Mouse (Mus musculus): Measurements from ENCODE around the gene Ldha. TPM values are rescaled to one million over a fixed set of nuclear protein-coding genes. Genes with fewer than 3 reads are reported as not detected.
"Not testable (repeated sequence)": the region's sequence is repeated elsewhere in the genome, so short reads cannot be mapped to it uniquely, and the experiment has no call there.

The Ldha gene
- total RNA-seq (2021) = 100 to 1,000 TPM; 439 to 878 TPM
- long read RNA-seq, experiment 1, transcript Ldha-202 (8 exons, 1,588 nt) = major isoform, 1,364 of 1,412 reads
- long read RNA-seq, experiment 1, transcript Ldha-210 (8 exons, 1,815 nt) = minor isoform, 7 of 1,412 reads
- long read RNA-seq, experiment 1, partial matches to known transcripts = 25 of 1,412 reads
- long read RNA-seq, experiment 1, other reads (novel, unspliced or antisense) = 16 of 1,412 reads
- long read RNA-seq, experiment 2, transcript Ldha-202 (8 exons, 1,588 nt) = major isoform, 1,469 of 1,643 reads
- long read RNA-seq, experiment 2, partial matches to known transcripts = 150 of 1,643 reads
- long read RNA-seq, experiment 2, other reads (novel, unspliced or antisense) = 23 of 1,643 reads

- no peak for DNase-seq (ENCODE audit: low spot score in 2 of 2)
Measured at GRCm38 (mm10) chr7:46840787-46841525, at the start of gene Ldha. Ldha (plus strand) TSS chr7:46841475.

DNA sequence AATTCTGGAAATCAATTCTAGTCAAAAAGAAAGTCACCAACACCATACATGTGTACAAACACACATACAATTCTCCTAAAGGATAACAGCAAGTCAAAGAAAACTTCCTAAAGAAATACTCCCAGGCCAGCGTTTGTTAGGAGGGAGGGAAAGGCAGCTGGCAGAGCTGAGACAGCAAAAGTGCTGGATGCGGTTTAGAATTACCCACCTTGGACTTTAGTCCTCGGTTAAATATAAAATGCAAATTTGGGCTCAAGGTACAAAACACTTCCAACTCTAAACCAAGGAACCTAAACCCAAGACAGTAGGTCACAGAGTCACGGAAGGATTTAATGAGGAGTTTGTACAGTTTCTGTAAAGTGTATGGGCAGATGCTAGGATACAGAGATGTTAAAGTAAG is 47.4 kb upstream of the Ldha start:
- no peak for DNase-seq (ENCODE audit: low spot score in 2 of 2)

- DNase-seq (ENCODE audit: low spot score in 2 of 2) = peak; percentile 98 to 99
Measured at GRCm38 (mm10) chr7:46795287-46796205, 45.7 kb upstream of the Ldha start, which contains the start of the genes Hps5 and Gtf2h1. Hps5 (minus strand) TSS chr7:46796064. Gtf2h1 (plus strand) TSS chr7:46796103.

GRCm38 (mm10) chr7:46796206-46796679 is 45.0 kb upstream of the Ldha start:
- no peak for DNase-seq (ENCODE audit: low spot score in 2 of 2)

DNA sequence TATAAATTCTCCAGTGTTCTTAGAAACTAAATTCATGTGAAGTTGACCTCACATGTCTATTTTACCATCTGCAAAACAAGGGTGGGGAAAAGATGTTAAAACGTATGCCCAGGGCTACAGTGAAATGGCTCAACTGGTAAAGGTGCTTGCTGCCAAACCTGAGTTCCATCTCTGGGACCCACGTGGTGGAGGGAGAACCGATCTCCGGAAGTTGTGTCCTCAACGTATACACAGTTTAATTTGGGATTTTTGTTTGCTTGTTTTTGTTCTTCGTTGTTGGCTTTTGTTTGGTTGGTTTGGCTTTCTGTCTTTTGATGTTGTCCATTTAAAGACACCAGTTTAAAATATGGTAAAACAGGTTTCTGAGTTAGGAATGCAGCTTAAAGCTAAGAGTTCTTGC is 44.5 kb upstream of the Ldha start:
- no peak for DNase-seq (ENCODE audit: low spot score in 2 of 2)

DNA sequence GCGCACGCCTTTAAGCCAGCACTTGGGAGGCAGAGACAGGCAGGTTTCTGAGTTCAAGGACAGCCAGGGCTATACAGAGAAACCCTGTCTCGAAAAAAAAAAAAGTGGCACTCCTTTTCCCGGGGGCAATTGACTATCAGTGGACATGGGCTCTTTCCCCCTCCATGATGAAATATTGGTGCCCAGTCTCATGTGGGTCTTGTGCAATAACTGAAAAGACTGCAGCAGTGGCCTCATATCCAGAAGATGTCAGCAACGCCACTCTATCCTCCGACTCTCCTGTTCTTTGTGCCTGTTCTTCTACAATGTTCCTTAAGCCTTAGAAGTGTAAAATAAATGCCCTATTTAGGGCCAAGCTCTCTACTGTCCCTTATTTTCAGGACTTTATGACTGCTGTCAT is 30.9 kb upstream of the Ldha start:
- no peak for DNase-seq (ENCODE audit: low spot score in 2 of 2)

- no peak for DNase-seq (ENCODE audit: low spot score in 2 of 2)
Measured at GRCm38 (mm10) chr7:46814012-46814411, 27.3 kb upstream of the Ldha start.

GRCm38 (mm10) chr7:46820876-46821632 is 20.2 kb upstream of the Ldha start:
- DNase-seq (ENCODE audit: low spot score in 2 of 2) = not testable (repeated sequence)

DNA sequence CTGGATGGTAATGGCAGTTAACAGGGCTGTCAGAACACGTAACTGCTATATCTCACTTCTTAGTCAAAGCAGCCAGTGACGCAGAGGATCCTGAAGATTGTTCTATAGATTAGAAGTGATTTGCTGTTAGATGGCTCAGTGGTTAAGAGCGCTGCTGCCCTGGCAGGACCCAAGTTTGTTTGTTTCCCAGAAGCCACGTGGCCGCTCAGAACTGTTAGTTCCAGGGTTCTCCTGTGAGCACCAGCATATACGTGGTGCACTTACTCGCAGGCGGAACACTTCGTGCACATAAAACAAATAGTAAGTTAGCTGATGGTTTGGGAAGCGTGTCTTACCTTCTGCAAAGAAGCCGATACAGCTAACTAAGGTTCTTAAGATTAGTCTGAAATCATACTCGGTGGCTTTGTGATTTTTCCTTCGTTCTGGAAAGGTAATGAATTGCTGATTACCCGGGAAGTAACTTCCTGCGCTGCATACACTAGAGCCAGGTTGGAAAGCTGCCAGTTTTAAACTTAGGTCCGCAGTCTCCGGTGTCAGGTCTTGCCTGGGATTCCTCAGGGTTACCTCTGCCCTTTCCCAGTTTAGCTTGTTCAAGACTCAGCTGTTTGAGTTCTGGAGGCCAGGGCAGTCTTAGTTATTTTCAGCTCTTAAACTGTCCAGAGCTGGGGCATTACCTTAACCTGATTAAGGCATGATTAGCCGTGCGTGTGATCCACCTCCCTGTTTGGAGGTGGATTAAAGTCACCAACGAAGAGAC is 14.1 kb upstream of the Ldha start:
- no peak for DNase-seq (ENCODE audit: low spot score in 2 of 2)

DNA sequence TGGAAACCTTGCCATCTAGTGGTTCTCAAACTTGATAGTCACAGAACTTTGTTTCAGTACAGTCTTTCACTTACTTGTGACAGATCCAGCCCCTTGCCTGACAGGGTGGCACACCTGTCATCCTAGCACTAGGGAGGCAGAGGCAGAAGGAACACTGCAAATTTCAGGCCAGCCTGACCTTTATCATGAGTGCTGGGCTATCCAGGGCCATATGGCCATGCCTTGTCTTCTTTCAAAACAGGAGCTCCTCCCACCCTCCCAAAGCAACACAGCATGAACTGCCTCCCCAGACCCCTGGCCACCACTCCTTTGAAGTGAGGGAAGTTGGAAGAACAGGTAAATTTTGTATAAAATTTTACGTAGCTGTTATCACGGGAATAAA is 13.5 kb upstream of the Ldha start:
- no peak for DNase-seq (ENCODE audit: low spot score in 2 of 2)

DNA sequence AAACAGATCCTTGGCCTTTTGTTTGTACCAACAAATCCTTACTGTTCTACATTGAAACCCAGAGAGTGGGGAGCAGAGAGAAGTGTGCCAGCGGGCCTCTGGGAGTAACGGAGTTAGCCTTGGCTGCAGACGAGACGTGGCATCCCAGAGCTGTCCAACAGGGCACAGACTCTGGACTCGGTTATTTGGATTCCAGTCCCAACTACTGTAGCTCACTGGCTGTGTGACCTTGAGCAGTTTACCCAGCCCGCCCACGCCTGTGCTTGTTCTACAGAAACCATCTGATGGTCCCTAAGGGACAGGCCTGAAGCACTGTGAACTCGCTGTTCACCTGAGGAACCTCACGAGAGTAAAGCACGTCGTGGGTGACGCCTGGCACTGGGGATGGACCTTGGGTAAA is 11.4 kb upstream of the Ldha start:
- no peak for DNase-seq (ENCODE audit: low spot score in 2 of 2)

DNA sequence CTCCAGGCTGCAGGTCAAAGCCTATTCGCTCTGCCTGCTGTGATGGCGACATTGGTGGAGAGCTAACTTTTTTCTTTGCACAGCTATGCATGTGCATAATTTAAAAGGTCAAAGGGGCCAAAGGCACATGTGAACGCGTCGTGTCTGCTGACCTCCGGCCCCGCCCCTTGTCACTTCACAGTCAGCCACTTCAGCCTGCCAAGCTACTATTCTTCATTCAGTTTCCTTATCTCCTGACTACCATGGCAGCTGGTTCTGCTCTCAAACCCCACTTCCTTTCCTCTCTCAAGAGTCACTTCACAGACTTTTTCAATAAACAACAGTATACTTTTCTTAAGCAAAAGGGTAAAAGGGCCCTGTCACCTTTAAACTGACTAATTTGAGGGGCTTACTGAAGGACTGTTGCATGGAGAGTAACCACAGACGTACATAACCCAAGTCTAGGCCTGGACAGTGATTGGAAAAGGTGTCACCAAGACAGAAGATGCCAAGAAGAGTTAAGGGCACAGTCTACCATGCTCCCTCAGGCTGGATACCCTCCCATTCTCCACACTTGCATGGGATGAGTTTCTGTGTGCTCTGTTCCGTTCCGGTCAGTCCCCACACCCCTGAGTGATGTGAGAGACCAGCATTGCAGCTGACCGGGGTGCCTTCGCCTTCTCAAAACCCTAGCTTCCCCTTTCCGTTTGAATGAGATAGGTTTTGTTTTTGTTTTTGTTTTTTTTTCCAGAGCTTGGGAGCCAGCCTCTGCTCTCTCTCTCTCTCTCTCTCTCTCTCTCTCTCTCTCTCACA is 10.3 kb upstream of the Ldha start:
- no peak for DNase-seq (ENCODE audit: low spot score in 2 of 2)

- no peak for DNase-seq (ENCODE audit: low spot score in 2 of 2)
Measured at GRCm38 (mm10) chr7:46831693-46832092, 9.6 kb upstream of the Ldha start.

DNA sequence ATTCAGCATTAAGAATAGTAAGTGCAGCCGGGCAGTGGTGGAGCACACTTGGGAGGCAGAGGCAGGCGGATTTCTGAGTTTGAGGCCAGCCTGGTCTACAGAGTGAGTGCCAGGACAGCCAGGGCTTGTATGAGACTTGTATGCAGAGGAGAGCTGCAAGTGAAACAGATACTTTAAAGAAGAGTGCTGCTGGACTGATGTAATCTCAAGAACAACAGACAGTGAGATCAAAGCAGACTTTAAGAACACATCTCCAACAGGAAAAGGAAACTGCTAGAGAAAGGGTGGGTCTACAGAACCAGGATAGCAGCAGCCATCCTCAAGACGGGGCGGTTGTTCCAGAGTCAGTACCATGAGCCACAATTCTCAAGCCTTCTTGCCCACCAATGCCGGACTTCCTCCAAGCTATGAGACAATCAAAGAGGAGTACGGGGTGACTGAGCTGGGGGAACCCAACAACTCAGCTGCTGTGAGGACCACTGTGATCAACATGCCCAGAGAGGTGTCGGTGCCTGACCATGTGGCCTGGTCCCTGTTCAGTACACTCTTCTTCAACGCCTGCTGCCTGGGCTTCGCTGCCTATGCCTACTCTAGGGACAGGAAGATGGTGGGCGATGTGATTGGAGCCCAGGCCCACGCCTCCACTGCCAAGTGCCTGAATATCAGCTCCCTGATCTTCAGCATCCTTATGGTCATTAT is 9.0 kb upstream of the Ldha start:
- DNase-seq (ENCODE audit: low spot score in 2 of 2) = not testable (repeated sequence)

GRCm38 (mm10) chr7:46833266-46833665 is 8.0 kb upstream of the Ldha start:
- DNase-seq (ENCODE audit: low spot score in 2 of 2) = no peak

DNA sequence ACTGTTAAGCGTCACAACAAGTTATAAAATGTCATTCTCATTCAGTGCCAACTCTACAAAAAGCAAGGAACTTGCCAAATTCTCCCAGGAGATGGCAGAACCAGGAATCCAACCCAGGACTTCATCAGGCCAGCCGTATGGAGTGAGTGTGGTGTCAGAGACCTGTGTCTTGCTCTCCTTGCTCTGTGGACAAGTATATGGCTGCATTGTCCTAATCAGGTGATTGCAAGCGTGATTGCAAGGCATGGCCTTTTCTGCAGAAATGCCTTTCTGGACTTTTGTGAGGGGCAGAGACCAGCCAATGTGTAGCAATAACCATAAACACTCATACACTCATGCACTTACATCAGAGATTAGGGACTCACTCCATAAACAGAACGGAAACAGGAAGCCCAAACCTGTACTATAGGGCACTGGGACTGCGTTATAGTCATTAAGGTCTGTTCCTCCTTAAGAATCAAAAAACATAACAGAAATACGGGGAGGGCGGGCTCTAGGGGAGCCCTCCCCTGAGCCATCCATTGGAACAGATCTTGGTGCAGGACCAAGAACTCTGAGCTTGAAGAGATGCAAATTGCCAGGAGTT is 7.5 kb upstream of the Ldha start:
- no peak for DNase-seq (ENCODE audit: low spot score in 2 of 2)

GRCm38 (mm10) chr7:46834994-46835610 is 6.2 kb upstream of the Ldha start:
- no peak for DNase-seq (ENCODE audit: low spot score in 2 of 2)
